Mouse (Mus musculus) midbrain, embryonic 15.5 days (tissue): ENCODE measurements at regions not wholly inside any gene's neighbourhood (a gene's known extent, or its start where the extent isn't known, plus 50 kb on each side); places are given as distances from the start of the nearest gene placed in this dataset.

Experiments used
- ATAC-seq: fragments of 200-750 bp; cut with Nextera tagmentation; replicated peaks from 2 replicates; pipeline ENCODE4 v1.8.0; 2017; ENCODE audit warnings: moderate TSS enrichment
- H3K27ac ChIP-seq: fragments of 300-500 bp; sonication (generic); 2 replicates; pipeline ENCODE4 v1.5.1; 2015; ENCODE audit warnings: mild to moderate bottlenecking, inconsistent platforms
- H3K27me3 ChIP-seq: fragments of 300-500 bp; sonication (generic); replicated peaks from 2 replicates; pipeline ENCODE4 v1.6.1; 2015; ENCODE audit warnings: inconsistent platforms
- H3K36me3 ChIP-seq: fragments of 300-500 bp; sonication (generic); replicated peaks from 2 replicates; pipeline ENCODE4 v1.6.1; 2015; ENCODE audit warnings: inconsistent platforms
- H3K4me1 ChIP-seq: fragments of 300-500 bp; sonication (generic); 2 replicates; pipeline ENCODE4 v1.6.1; 2015; ENCODE audit warnings: inconsistent platforms
- H3K4me2 ChIP-seq: fragments of 300-500 bp; sonication (generic); 2 replicates; pipeline ENCODE4 v1.6.1; 2015; ENCODE audit warnings: inconsistent platforms, mild to moderate bottlenecking, moderate library complexity
- H3K4me3 ChIP-seq: fragments of 300-500 bp; sonication (generic); 2 replicates; pipeline ENCODE4 v1.5.1; 2015; ENCODE audit warnings: mild to moderate bottlenecking, inconsistent platforms
- H3K9ac ChIP-seq: fragments of 300-500 bp; sonication (generic); 2 replicates; pipeline ENCODE4 v1.6.1; 2015; ENCODE audit warnings: mild to moderate bottlenecking, inconsistent platforms
- H3K9me3 ChIP-seq: fragments of 300-500 bp; sonication (generic); 2 replicates; pipeline ENCODE4 v1.6.1; 2016; ENCODE audit warnings: inconsistent platforms
- whole genome bisulfite sequencing: fragments of 180-500 bp; shearing (Covaris S2); methylation state at CpG from one replicate; pipeline ENCODE4 v1.1.7; 2015; ENCODE audit warnings: mixed read lengths; 5-methylcytosine and 5-hydroxymethylcytosine counted together

DNA sequence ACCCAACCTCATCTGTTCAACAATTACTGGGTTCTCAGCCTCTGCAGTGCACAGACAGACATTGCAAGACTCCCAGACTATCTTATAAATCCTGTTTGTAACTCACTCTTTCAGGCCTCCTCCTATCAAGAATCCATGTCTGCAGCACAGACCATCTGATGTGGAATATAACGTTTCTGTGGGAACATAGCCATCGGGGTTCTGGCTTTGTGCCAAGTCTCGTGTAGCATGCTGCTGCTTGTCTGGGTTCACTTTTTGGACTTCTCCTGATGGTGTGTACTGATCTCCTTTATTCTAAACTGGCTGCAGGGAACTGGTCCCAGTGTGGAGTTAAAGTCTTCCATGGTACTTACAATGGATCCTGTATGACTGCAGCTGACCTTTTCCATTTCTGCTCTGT is 418.0 kb upstream of the Cdh4 start:
- Histone ChIP-seq H3K36me3 (no peaks in the 10 kb centered on the region), H3K9me3 (no peaks in the 10 kb centered on the region), H3K9ac (no peak overlapping the region), H3K4me3 (no peak overlapping the region), H3K4me1 (no peaks in the 10 kb centered on the region), H3K27ac (no peak overlapping the region), H3K4me2 (no peak overlapping the region), H3K27me3 (no peaks in the 10 kb centered on the region)
- WGBS: 59% methylated on average over 3 of the region's 3 CpGs
- no peak for ATAC-seq

DNA sequence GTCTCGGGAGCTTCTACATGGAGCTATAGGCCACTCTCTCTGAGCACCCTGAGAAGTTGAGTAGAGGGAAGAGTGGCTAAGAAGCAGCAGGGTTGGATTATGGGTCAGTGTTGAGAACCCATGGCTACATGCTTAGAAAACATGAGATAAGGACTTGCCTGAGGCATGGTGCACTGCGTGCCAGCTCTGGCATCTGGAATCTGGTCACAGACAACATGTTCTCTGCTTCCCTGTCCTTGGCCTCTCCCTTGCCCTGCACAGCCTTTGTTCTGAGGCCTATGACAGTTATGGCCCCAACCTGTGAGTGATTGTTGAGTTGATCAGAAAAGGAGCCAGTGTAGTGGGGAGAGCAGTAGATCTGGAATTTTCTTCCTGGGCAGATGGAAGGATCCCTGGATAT is 409.1 kb upstream of the Cdh4 start:
- no peaks in the 10 kb centered on the region for H3K36me3 ChIP-seq
- H3K9ac ChIP-seq: no peak overlapping the region
- H3K4me1 ChIP-seq: no peaks in the 10 kb centered on the region
- H3K4me2 ChIP-seq: no peak overlapping the region
- H3K4me3 ChIP-seq: no peak overlapping the region
- no peak overlapping the region for H3K27ac ChIP-seq
- ATAC-seq: no peak
- no peaks in the 10 kb centered on the region for H3K9me3 ChIP-seq
- H3K27me3 ChIP-seq: no peaks in the 10 kb centered on the region
- WGBS: 85% methylated on average over 2 of the region's 2 CpGs

DNA sequence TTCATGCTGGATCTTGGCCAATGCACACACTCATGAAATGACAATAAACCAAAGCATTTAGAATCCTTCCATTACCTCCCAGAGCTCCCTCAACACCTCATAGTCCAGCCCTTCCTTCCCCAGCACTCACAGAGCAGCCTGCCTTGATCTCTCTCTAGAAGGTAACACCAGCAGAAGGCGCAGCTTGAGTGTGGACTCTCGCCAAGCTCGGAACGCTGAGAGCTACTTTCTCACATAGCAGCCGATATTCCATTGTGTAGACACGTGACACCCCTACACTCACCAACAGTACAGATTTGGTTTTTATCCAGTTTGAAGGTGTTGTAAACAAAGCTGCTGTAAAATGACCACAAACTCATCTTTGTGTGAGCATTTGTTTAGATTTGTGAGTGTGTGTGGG is 406.8 kb upstream of the Cdh4 start:
- no peaks in the 10 kb centered on the region for H3K4me1 ChIP-seq
- WGBS: 74% methylated on average over 6 of the region's 6 CpGs
- no peaks in the 10 kb centered on the region for H3K36me3 ChIP-seq
- no peak overlapping the region for H3K27ac ChIP-seq
- H3K9me3 ChIP-seq: no peaks in the 10 kb centered on the region
- no peaks in the 10 kb centered on the region for H3K27me3 ChIP-seq
- no peak overlapping the region for H3K4me3 ChIP-seq
- no peak overlapping the region for H3K4me2 ChIP-seq
- no peak overlapping the region for H3K9ac ChIP-seq
- ATAC-seq: no peak

DNA sequence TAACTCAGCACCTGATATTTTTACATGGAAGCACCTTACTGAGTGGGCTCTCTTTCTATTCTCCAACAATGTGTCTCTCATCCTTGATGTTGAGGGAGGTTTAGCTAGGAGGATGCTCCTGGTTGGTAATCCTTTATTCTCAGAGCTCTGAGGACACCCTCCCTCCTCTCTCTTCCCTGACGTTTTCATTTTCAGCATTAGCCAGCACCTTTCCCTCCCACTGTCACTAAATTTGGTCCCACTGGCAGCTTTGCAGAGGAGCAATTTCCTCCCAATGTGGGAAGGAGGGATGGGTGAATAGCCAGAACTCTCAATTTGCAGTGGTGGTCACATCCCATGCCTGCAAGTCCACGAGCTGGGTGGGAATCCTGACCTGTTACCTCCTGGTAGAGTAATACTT is 402.5 kb upstream of the Cdh4 start:
- ATAC-seq: no peak
- Histone ChIP-seq H3K4me2 (no peak overlapping the region), H3K27me3 (no peaks in the 10 kb centered on the region), H3K36me3 (no peaks in the 10 kb centered on the region), H3K9me3 (no peaks in the 10 kb centered on the region), H3K9ac (no peak overlapping the region), H3K4me1 (no peaks in the 10 kb centered on the region), H3K27ac (no peak overlapping the region), H3K4me3 (no peak overlapping the region)
- 69% methylated on average over 2 of the region's 2 CpGs for WGBS

DNA sequence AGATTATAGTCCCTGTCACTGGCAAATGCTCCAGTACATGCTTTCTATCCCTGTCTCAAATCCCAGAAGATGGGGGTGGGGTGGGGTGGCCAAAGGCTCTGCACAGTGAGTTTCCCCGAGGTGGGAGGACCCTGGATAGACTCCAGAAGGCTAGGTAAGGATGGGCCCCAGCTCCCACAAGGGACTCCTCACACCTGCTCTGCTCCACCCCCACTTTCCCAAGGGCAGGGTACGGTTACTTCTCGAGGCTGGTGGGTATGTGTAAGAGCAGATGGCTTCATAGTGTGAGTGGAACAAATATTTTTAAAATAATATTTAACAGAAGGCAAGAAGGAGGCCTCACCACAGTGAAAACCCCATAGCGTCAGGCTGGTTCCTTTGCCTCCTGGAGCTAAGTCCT is 398.6 kb upstream of the Cdh4 start:
- no peaks in the 10 kb centered on the region for H3K36me3 ChIP-seq
- H3K9ac ChIP-seq: no peak overlapping the region
- no peaks in the 10 kb centered on the region for H3K27me3 ChIP-seq
- H3K9me3 ChIP-seq: no peaks in the 10 kb centered on the region
- no peak for ATAC-seq
- no peak overlapping the region for H3K4me3 ChIP-seq
- 69% methylated on average over 4 of the region's 4 CpGs for WGBS
- no peak overlapping the region for H3K4me2 ChIP-seq
- H3K4me1 ChIP-seq: peaks cover 8% of the 10 kb centered on the region; the same call in 1 of the 2 replicates
- no peak overlapping the region for H3K27ac ChIP-seq

DNA sequence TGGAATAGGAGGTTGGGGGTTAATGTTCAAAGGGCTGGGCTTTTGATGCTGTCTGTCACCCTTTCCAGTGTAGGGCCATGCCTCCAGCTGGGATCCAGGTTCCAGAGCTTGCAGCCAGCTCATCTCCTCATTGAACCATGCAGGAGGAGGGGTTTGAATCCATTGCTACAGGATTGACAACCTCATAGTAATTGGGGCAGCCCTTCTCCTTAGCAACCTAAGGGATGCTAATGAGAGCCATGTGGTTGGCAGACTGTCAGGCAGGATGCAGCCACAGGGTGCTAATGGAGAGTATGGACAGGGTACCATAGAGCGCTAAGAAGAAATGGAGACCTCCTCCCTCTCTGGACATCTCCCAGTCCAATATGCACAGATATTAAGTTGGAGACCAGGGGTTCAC is 396.9 kb upstream of the Cdh4 start:
- Histone ChIP-seq H3K27me3 (0 out of 2 replicates have a peak, but pooled peaks cover 3% of the 10 kb centered on the region), H3K36me3 (no peaks in the 10 kb centered on the region), H3K4me3 (no peak overlapping the region), H3K9ac (no peak overlapping the region), H3K4me2 (no peak overlapping the region), H3K9me3 (no peaks in the 10 kb centered on the region), H3K4me1 (peaks cover 8% of the 10 kb centered on the region; the same call in 1 of the 2 replicates), H3K27ac (no peak overlapping the region)
- WGBS: 38% methylated on average over 1 of the region's 1 CpGs
- ATAC-seq: peak; percentile 69

DNA sequence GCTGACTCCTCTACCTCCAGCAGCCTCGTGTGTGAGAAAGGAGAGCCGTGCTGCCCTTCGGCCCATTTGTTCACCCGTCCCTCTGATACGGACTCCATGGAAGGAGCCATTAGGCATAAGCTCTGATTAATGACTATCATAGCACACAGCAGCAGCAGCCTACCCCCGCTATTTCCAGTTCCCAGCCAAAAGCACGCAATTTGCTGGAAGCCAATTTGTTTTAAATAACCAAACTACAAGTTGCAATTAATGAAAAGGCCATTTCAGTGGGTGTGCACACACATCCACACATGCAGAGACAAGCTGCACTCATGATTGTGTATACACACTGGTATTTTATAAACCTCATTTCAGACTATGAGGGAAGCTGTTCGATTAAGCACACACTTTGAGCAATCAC is 387.8 kb upstream of the Cdh4 start:
- no peak overlapping the region for H3K4me3 ChIP-seq
- no peak overlapping the region for H3K4me2 ChIP-seq
- ATAC-seq: no peak
- H3K4me1 ChIP-seq: peaks cover 7% of the 10 kb centered on the region; the same call in 1 of the 2 replicates
- no peaks in the 10 kb centered on the region for H3K36me3 ChIP-seq
- no peak overlapping the region for H3K27ac ChIP-seq
- H3K27me3 ChIP-seq: 0 out of 2 replicates have a peak, but pooled peaks cover 1% of the 10 kb centered on the region
- no peaks in the 10 kb centered on the region for H3K9me3 ChIP-seq
- 55% methylated on average over 8 of the region's 8 CpGs for WGBS
- no peak overlapping the region for H3K9ac ChIP-seq

DNA sequence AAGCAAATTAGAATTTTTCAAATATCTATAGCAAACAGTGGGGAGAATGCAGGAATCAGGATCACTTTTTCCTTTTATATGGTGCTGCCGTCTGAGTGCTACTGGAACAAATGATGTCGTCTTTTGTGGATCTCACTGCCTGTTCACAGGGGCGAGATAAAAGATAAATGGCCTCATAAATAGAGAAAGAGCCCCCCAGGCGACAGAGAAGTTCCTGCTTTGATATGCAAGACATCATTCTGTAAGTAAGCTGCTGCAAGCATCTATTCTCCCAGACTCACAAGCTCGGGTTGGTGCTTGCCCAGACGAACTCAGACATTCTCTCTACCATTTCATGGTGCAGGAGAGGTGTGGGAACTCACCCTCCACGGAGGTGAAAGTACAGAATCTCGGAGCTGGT is 377.6 kb upstream of the Cdh4 start:
- Histone ChIP-seq H3K4me1 (peaks cover 14% of the 10 kb centered on the region), H3K27me3 (peaks cover 4% of the 10 kb centered on the region; the same call in 1 of the 2 replicates), H3K36me3 (no peaks in the 10 kb centered on the region), H3K27ac (0 out of 2 replicates have a peak overlapping the region, but pooled peaks have one; percentile 21), H3K9ac (no peak overlapping the region), H3K4me2 (no peak overlapping the region), H3K4me3 (no peak overlapping the region), H3K9me3 (no peaks in the 10 kb centered on the region)
- WGBS: 26% methylated on average over 8 of the region's 8 CpGs
- no peak for ATAC-seq

DNA sequence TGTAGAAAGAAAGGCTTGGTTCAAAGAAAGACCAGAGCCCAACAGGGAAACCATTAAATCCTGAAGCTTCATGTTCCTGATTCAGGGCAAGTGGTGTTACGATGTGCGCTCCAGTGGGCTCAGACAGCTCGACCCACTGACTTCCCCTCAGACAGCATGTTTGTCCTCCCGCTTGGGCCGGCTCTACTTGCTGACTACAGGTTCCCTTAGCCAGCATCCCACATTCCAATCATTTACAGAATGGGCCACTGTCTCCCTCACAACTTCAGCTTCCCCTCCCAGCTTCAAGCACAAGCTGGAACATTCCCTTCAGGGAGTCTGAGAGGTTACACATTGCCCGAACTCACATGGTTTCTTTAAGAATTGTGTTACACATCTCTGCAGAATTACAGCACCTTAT is 372.7 kb upstream of the Cdh4 start:
- no peaks in the 10 kb centered on the region for H3K36me3 ChIP-seq
- H3K4me1 ChIP-seq: peaks cover 14% of the 10 kb centered on the region
- H3K4me3 ChIP-seq: no peak overlapping the region
- no peak overlapping the region for H3K9ac ChIP-seq
- no peak overlapping the region for H3K27ac ChIP-seq
- WGBS: 78% methylated on average over 6 of the region's 6 CpGs
- no peak overlapping the region for H3K4me2 ChIP-seq
- no peaks in the 10 kb centered on the region for H3K9me3 ChIP-seq
- ATAC-seq: no peak
- H3K27me3 ChIP-seq: no peaks in the 10 kb centered on the region

DNA sequence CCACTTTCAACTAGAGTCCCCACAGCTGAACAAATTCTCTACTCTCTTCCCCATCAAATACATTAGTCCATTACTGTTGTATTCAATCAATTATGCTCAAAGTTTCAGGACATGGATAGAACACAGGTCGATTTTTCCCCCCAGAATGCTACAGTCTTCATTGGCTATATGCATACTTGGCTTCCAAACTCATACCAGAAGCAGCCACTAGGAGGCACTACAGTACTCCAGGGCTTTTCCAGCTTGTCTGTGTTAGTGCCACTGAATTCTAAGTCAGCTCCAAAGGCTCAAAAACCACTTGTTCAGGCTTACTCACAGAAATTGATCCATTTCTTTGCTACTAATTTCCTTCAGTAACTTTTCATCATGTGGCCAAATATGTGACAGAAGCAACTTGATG is 371.9 kb upstream of the Cdh4 start:
- no peak overlapping the region for H3K4me3 ChIP-seq
- 35% methylated on average over 1 of the region's 1 CpGs for WGBS
- no peak overlapping the region for H3K4me2 ChIP-seq
- H3K4me1 ChIP-seq: peaks cover 6% of the 10 kb centered on the region
- no peak overlapping the region for H3K27ac ChIP-seq
- no peaks in the 10 kb centered on the region for H3K27me3 ChIP-seq
- H3K9ac ChIP-seq: no peak overlapping the region
- no peaks in the 10 kb centered on the region for H3K9me3 ChIP-seq
- no peaks in the 10 kb centered on the region for H3K36me3 ChIP-seq
- ATAC-seq: no peak

DNA sequence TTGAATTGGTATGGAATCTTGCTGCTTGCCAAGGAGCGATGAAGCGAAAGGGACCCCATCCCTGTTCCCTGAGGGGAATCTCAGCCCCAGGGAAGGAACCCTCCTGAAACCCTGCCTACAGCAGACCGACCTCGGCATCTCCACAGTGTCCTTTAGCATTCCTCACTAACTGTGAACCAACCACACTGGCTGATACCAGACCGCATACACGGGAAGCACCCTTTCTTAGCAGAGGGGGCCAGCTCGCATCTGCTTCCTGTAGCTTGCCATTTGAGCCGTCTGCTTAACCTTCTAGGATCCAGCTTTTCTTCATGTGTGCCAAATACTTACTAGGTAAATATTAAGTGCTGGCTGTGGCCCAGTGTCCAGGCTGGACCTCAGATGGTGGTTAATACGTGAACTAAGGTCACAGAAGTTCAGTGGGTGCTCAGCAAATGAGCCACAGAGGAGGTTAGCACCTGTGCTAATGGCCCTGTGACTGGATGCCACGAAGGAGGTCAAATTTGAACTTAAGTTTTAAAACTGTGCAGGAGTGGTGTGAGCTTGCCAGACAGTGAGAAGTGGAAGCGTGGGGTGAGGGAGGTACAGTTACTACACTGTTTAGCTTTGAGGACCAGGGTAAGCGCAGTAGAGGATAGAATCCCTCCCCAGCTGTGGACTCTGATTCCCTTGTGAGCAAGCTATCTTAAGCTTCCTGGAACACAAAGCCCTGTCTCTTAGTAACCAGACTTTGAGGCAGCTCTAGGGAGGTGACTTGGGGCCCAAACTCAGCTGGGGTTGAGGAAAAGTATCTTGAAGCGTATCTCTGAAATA is 361.6 kb upstream of the Cdh4 start:
- H3K36me3 ChIP-seq: no peaks in the 10 kb centered on the region
- H3K9ac ChIP-seq: no peak overlapping the region
- H3K27me3 ChIP-seq: no peaks in the 10 kb centered on the region
- H3K27ac ChIP-seq: no peak overlapping the region
- no peaks in the 10 kb centered on the region; the same call in 1 of the 2 replicates for H3K4me1 ChIP-seq
- 66% methylated on average over 13 of the region's 13 CpGs for WGBS
- no peaks in the 10 kb centered on the region for H3K9me3 ChIP-seq
- ATAC-seq: no peak
- no peak overlapping the region for H3K4me2 ChIP-seq
- H3K4me3 ChIP-seq: no peak overlapping the region

DNA sequence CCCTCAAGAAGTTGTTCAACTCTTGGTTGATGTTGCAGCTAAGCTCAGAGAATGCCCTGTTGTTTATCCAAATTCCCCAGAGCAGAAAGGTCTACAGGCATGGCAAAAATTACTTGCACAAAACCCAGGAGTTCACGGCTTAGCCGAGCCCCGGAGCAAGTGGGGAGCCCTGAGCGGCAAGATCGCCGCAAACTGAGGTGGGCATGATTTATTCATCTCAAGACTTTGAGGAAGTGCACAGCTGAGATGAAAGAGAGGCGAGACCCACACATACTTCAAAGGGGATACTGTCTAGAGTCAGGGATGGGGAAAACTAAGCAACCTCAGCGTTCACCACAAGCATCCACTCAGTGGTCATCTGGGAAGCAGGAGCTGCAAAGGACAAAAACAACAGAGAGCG is 355.3 kb upstream of the Cdh4 start:
- H3K27me3 ChIP-seq: no peaks in the 10 kb centered on the region
- no peaks in the 10 kb centered on the region for H3K4me1 ChIP-seq
- H3K4me2 ChIP-seq: no peak overlapping the region
- H3K9me3 ChIP-seq: no peaks in the 10 kb centered on the region
- WGBS: 79% methylated on average over 9 of the region's 9 CpGs
- H3K36me3 ChIP-seq: no peaks in the 10 kb centered on the region
- no peak for ATAC-seq
- H3K4me3 ChIP-seq: no peak overlapping the region
- no peak overlapping the region for H3K27ac ChIP-seq
- no peak overlapping the region for H3K9ac ChIP-seq

DNA sequence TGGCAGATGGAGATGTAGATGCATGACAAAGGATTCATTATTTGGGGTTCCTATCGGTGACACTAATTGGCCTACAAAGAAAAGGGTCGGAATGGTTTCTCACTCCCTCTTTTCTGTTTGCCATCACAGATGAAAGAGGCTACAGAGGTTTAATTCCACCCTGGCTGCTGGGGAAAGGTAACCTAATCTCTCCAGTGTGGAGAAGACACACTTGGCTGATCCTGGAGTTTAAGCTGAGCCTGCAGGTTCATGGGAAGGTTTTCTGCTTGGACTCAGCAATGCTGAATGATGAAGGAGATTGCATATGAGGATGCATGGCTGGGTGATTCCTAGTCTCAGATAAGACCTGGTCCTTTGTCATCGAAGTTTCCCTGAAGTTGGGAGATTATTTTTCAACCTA is 350.8 kb upstream of the Cdh4 start:
- H3K9me3 ChIP-seq: no peaks in the 10 kb centered on the region
- H3K36me3 ChIP-seq: no peaks in the 10 kb centered on the region
- no peaks in the 10 kb centered on the region for H3K27me3 ChIP-seq
- H3K4me1 ChIP-seq: peaks cover 8% of the 10 kb centered on the region
- H3K27ac ChIP-seq: no peak overlapping the region
- no peak overlapping the region for H3K4me3 ChIP-seq
- 35% methylated on average over 3 of the region's 3 CpGs for WGBS
- no peak overlapping the region for H3K4me2 ChIP-seq
- H3K9ac ChIP-seq: no peak overlapping the region
- no peak for ATAC-seq
